Mouse (Mus musculus) testis, adult 2 months (tissue): ENCODE measurements around the gene Ccer2.

Source experiments
- CTCF ChIP-seq: fragments of 200-500 bp; IDR thresholded peaks from 2 replicates; pipeline ENCODE4 v1.5.1; 2012; ENCODE audit warnings: low read depth, mild to moderate bottlenecking, inconsistent platforms, low read length, moderate library complexity; ENCODE audit not compliant: control insufficient read depth, insufficient read depth, insufficient replicate concordance
- POLR2A ChIP-seq: fragments of 200-500 bp; IDR thresholded peaks from 2 replicates; pipeline ENCODE4 v1.6.1; 2012; ENCODE audit warnings: low read depth, mild to moderate bottlenecking, inconsistent platforms, low read length, moderate library complexity; ENCODE audit not compliant: control insufficient read depth

DNA sequence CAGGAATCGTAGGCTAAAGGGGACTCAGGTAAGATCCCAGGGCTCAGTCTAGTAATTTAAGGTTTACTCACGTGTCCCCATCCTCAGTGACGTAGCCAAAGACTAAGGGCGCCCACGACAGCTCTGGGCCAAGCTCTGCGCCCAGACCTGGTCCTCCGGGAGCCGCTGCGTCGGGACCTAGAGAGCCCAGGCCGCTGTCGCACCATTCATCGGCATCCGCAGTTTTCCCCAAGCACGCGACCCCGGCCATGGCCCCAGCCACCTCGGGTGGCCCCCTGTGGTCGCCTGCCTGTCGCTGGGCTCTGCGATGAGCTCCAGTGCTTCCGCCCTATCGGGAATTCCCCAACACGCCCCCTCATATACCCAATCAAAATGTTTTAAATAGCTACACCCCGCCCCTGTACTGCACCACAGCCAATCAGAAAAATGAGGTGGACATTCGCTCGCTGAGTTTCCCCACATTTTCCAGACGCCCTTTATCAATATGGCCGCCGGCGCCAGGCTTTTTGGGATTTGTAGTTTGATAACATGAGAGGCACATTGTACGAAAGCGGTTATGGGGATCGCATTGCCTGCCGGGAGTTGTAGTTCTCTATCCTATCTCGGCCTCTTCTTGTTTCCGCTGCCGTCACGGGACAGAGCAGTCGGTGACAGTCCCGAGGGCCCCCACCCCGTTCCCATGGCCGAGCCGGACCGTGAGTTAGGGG, 10.4 kb downstream of the Ccer2 start, which contains the start of gene Sirt2:
- TF ChIP-seq POLR2A, result peak; percentile 61
- no peak for TF ChIP-seq CTCF
